Mouse (Mus musculus) ES-CJ7 (cell line): Measurements from ENCODE around the gene Elmod3.

Experiments used
- DNase-seq: peaks from one replicate; pipeline ENCODE4 v3.0.0; 2011; ENCODE audit warnings: low read depth, low spot score

Gene Elmod3

GRCm38 (mm10) chr6:72597956-72598753 is at the start of gene Elmod3, which contains the start of gene Retsat:
TSS of gene Elmod3 (minus strand) at chr6:72598413.
TSS of gene Retsat (plus strand) at chr6:72598475.
- peak; percentile 99 for DNase-seq

GRCm38 (mm10) chr6:72647383-72647820 is 49.2 kb upstream of the Elmod3 start:
- DNase-seq, result peak; percentile 86

- no peak for DNase-seq
These were observed 47.2 kb upstream of the Elmod3 start for GRCm38 (mm10) chr6:72645364-72645763.

GRCm38 (mm10) chr6:72644576-72644975 is 46.4 kb upstream of the Elmod3 start:
- DNase-seq, result no peak

- DNase-seq, result peak; percentile 32
These were observed 43.2 kb upstream of the Elmod3 start for GRCm38 (mm10) chr6:72641218-72641954.

GRCm38 (mm10) chr6:72636940-72637339 is 38.7 kb upstream of the Elmod3 start:
- DNase-seq, result peak; percentile 35

- peak; percentile 54 for DNase-seq
These were observed 37.7 kb upstream of the Elmod3 start for GRCm38 (mm10) chr6:72635760-72636431.

GRCm38 (mm10) chr6:72634311-72634710 is 36.1 kb upstream of the Elmod3 start:
- DNase-seq, result no peak

GRCm38 (mm10) chr6:72631700-72632099 is 33.5 kb upstream of the Elmod3 start:
- DNase-seq, result no peak

GRCm38 (mm10) chr6:72630961-72631360 is 32.7 kb upstream of the Elmod3 start:
- DNase-seq, result no peak

- no peak for DNase-seq
These were observed 32.2 kb upstream of the Elmod3 start for GRCm38 (mm10) chr6:72630370-72630769.

GRCm38 (mm10) chr6:72627276-72627675 is 29.1 kb upstream of the Elmod3 start:
- DNase-seq, result no peak

- DNase-seq, result no peak
These were observed 28.2 kb upstream of the Elmod3 start for GRCm38 (mm10) chr6:72626391-72626790.

GRCm38 (mm10) chr6:72623661-72624402 is 25.6 kb upstream of the Elmod3 start:
- no peak for DNase-seq

GRCm38 (mm10) chr6:72622917-72623316 is 24.7 kb upstream of the Elmod3 start:
- DNase-seq, result peak; percentile 74

- no peak for DNase-seq
These were observed 22.7 kb upstream of the Elmod3 start for GRCm38 (mm10) chr6:72620920-72621319.

- no peak for DNase-seq
These were observed 21.7 kb upstream of the Elmod3 start for GRCm38 (mm10) chr6:72619734-72620532.

- peak; percentile 95 for DNase-seq
These were observed 18.6 kb upstream of the Elmod3 start, which contains the start of gene Tgoln1 for GRCm38 (mm10) chr6:72616643-72617288. TSS of gene Tgoln1 (minus strand) at chr6:72617000.

- DNase-seq, result no peak
These were observed 17.6 kb upstream of the Elmod3 start for GRCm38 (mm10) chr6:72615561-72616375.
